1 mouse cellular context compared by ENCODE assay signal in the genomic region with DNA sequence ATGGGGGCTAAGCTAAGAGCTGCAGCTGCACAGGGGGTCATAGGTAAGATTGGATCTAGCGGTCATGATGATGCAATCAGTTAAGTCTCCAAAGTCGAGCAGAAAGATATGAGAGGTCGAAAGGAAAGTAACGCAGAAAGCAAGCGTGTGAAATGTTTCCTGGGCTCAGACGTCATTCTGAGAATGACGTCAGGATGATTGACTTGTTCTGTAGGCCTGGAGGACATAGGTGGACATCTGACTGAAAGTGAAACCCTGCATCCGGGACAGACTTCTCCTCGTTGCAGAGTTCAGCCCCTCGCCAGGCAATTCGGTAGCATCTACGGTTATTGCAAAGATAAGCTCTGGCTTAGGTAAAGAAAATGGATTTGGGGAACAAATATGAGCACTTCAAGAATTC.
A peak's percentile ranks its signal among the peaks of the same experiment; 100 is the strongest.
TF ChIP-seq lines count a peak whose summit lies in the region.

No protein-coding gene starts in this region.

TF ChIP-seq in CH12.LX, 34 proteins besides CTCF, POLR2A, EP300 and RAD21 (continued from another document):
- TF ChIP-seq MAFK (IDR thresholded peaks at IDR 0.05; ENCODE audit: insufficient replicate concordance, low read length) (no peak), MEF2A (IDR thresholded peaks at IDR 0.05; ENCODE audit: borderline replicate concordance, low read depth, low read length) (0 out of 2 replicates have a peak, but pooled peaks have one; percentile 32), MAX (IDR thresholded peaks at IDR 0.05; ENCODE audit: low read length) (no peak), KAT2A (IDR thresholded peaks at IDR 0.05; ENCODE audit: insufficient replicate concordance, low read length) (no peak), IRF4 (IDR thresholded peaks at IDR 0.05; ENCODE audit: low read depth, low read length) (peak; percentile 95)
